Mouse (Mus musculus) brain, embryonic 14.5 days (tissue): Measurements from ENCODE around the gene Nedd9.

Experiments
- CTCF ChIP-seq: fragments of 200-500 bp; IDR thresholded peaks from 2 replicates; pipeline ENCODE4 v1.5.1; 2012; ENCODE audit warnings: inconsistent platforms, mild to moderate bottlenecking, moderate library complexity, borderline replicate concordance; ENCODE audit not compliant: insufficient read depth, insufficient read length; ENCODE audit errors: extremely low read depth
- POLR2A ChIP-seq: fragments of 200-500 bp; IDR thresholded peaks from 2 replicates; pipeline ENCODE4 v1.6.1; 2012; ENCODE audit warnings: mild to moderate bottlenecking, inconsistent platforms, borderline replicate concordance; ENCODE audit not compliant: poor library complexity, insufficient read depth, insufficient read length, severe bottlenecking; ENCODE audit errors: extremely low read depth

GRCm38 (mm10) chr13:41401775-41402174 lies 85.4 kb downstream of the Nedd9 start:
- TF ChIP-seq CTCF (no peak), POLR2A (no peak)
